Mouse (Mus musculus) lung, postnatal 4 days (tissue): ENCODE data around the gene Inpp5d.

Experiments used
- DNase-seq, 2 experiments: peaks; one replicate each; pipeline ENCODE4 v3.0.0; 2021

Gene Inpp5d

DNA sequence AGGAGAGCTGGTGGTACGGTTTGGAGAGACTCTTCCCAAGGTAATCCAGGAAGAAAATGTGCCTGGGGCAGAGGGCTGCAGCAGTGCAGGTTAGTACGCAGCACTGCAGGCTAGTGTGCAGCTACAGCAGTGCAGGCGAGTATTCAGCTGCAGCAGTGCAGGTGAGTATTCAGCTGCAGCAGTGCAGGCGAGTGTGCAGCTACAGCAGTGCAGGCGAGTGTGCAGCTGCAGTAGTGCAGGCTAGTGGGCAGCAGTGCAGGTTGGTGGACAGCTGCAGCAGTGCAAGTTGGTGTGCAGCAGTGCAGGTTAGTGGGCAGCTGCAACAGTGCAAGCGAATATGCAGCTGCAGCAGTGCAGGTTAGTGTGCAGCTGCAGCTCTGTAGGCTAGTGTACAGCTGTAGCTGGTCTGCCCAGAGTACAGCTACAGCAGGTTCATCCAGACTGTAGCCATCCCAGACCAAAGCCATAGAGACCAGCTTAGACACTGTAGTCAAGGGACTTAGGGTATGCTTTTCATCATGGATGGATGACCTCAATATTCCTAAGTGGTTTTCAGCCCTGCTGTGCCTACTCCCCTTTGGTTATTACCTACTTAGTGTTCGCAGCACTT lies 89.7 kb downstream of the Inpp5d start:
- no peak for DNase-seq

DNA sequence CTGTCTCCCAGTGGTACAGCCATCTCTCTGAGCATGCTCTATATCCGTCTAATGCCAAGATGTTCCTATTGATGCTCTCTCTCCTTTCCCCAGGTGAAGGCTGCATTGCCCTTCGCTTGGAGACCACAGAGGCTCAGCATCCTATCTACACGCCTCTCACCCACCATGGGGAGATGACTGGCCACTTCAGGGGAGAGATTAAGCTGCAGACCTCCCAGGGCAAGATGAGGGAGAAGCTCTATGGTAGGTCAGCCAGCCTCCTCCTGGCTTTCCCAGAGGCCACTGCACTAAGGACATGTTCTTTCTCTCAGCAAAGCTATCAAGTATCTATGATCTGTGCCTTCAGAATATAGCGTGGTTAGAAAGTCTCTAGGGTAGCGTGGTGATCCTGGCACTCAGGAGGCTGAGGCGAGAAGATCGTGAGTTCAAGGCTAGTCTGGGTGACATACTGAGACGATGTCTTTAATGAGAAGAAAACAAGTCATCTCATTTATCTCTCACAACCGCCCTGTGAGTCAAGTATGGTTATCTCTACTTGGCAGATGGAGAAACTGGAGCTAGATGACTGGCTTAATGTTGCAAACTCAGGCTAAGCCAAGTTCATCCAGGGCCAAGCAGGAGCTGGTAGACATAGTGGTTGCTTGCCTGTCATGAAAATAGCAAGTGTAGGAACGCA lies 92.0 kb downstream of the Inpp5d start:
- no peak for DNase-seq

GRCm38 (mm10) chr1:87712614-87712971 lies 92.5 kb downstream of the Inpp5d start:
- DNase-seq: no peak

DNA sequence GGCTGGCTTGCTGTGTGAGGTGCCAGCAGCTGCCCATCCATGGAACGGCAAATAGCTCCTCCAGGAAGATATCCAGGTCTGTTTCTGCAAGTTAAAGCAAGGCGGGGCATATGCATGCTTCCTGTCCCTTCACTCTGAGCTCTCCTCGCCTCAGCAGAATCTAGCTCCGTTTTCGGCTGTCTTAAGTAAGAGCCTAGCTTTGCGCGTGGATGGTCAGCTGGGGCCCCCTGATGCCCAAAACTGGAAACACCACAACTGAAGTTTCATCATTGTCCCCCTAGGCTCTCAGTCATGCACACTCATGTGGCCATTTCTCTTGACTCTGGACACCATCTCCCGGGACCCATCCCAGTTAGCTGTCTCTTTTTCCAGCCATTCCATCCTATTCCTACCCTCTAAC lies 101.3 kb downstream of the Inpp5d start:
- peak; percentile 38 to 53 for DNase-seq

DNA sequence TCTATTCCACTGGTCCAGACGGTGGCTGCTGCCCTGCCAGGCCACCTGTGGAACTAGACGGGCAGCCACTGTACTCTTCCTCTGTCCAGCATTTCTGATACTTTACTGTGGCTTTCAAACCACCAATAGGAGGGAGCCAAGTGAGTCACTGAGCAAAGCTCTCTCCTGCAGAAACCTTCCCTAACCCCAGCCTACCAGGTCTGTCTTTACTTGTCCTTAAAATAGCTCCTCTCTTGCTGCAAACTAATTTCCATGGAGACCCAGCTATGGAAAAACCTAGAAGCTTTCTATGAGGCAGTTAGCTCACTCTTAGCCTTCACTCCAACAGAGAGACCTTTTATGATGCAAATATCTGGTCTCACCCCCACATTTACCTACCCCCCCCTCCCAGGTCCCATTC lies 102.0 kb downstream of the Inpp5d start:
- DNase-seq: no peak

DNA sequence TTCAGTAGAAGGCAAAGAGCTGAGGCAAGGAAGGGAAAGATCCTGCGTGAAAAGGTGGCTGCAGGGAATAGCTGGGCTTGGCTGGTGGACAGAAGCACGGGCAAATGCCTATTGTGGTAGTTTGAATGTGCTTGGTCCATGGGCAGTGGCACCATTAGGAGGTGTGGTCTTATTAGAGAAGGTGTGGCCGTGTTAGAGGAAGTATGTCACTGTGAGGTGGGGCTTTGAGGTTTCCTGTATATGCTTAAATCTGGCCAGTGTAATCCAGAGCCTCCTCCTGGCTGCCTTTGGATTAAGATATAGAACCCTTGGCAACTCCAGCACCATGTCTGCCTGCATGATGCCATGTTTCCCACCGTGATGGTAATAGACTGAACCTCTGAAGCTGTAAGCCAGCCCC lies 103.2 kb downstream of the Inpp5d start:
- DNase-seq: no peak

DNA sequence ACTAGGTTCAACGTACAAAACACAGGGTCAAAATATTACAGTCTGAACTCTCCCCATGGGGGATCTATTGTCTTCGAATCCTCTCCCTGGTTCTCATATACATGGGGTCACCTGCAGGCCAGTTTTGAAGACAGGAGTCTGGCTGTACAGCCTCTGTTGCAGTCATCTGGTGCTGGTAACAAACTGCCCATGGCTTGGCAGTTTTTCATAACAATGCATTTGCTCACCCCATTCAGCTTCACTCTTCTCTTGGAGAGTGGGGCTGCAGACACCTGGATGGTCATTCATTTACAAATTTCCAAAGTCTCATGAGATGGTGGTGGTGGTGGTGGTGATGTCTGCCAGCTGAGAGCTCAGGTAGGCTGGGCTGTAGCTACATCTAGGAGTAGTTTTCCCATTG lies 109.0 kb downstream of the Inpp5d start:
- no peak for DNase-seq

DNA sequence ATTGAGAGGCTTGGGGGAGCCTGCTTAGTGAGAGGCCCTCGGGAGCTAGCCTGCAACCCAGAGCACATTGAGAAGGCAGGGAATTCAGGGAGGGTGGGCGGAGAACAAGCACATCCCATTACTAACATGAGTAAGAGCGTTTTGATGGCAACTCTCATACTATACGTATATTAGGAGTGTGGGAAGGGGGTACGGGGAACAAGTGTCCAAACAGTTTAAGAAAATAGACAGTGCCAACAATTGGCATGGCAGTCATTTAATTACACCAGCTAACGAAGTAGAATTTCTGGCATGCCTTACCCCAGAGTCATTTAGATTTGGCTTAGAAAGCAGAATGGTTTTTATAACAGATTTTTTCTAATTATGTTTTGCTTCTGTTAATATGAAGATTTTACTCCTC lies 109.7 kb downstream of the Inpp5d start:
- no peak for DNase-seq

- no peak for DNase-seq
Observed at GRCm38 (mm10) chr1:87730271-87730670, 110.2 kb downstream of the Inpp5d start.

- DNase-seq: no peak
Observed at GRCm38 (mm10) chr1:87733212-87733611, 113.1 kb downstream of the Inpp5d start.

DNA sequence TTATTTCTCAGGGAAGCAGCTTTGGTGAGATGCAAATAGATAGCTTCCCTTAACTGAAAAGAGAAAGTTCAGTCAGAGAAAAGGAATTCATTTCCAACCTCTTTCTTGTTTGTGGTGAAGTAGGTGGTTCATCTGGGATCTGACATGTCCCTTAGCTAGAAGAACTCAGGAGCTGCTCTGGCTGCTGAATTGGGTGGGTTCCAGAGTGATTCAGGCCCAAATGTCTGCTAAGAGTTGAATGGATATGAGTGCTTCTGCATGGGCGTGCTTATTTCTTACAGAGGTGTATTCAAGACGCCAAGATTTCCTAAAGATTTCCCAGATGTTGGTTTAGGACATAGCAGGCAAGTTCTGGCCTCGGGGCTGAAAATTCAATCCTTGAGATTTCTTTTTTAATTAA lies 114.0 kb downstream of the Inpp5d start:
- DNase-seq: no peak

GRCm38 (mm10) chr1:87740584-87741290 lies 120.6 kb downstream of the Inpp5d start:
- no peak for DNase-seq

GRCm38 (mm10) chr1:87749360-87749973 lies 129.4 kb downstream of the Inpp5d start:
- no peak for DNase-seq

- peak; percentile 95 to 97 for DNase-seq
Observed at GRCm38 (mm10) chr1:87755641-87756470, 135.7 kb downstream of the Inpp5d start, which contains the start of gene Atg16l1. TSS of gene Atg16l1 (plus strand) at chr1:87755870.

DNA sequence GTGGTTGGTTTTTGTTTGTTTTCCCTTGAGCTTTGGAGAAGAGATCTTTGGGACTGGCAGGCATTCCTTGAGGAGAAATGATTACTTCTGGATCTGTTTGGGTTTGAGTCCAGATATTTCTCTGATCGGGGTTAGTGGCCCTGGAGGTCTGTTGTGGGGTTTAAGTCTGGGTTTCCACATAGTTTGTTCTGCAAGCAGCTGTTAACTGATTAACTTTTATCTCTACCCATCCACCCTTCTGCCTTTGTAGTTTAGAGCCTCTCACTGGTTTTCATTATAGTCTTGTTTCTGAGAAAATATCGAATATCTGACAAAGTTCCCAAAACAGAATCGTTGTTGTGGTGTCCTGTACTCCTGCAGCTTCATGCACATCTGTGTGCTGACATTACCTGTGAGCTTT lies 143.7 kb downstream of the Inpp5d start:
- no peak for DNase-seq

DNA sequence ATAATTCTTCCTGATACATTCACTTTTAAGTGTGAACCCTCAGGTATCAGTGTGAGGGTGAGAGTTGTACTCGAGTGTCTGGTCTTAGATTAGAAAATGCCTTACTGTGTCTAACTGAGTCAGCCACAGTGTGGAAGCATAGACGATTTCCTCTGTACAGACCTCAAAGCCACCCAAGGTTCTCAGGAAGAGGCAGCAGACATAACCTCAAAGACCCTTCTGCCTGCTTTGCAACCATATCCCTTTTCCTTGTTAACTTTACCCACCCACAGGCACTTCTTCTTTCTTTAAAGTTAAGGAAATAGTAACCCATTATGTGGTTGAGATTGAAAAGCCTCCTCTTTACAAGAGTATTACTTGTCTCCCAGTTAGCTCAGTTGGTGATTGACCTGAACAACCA lies 145.6 kb downstream of the Inpp5d start:
- no peak for DNase-seq

GRCm38 (mm10) chr1:87766233-87766632 lies 146.1 kb downstream of the Inpp5d start:
- peak in 1 of 2 experiments; percentile 21 for DNase-seq

DNA sequence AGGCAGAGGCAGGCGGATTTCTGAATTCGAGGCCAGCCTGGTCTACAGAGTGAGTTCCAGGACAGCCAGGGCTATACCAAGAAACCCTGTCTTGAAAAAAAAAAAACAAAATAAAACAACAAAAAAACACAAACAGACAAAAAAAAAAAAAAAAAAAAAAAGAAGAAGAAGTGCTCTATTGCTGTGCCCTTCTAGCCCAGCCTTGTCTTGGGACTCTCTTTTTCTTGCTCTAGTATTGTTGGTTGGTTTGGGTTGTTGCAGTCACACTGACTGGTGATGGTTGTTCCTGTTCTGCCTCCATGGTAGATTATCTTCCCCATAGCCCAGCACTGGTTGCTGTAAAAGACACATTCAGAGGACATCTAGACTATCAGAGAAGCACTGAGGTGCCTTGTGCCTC lies 149.2 kb downstream of the Inpp5d start:
- no peak for DNase-seq
